Mouse (Mus musculus) liver, embryonic 16.5 days (tissue): ENCODE data around the gene Tcp10c. TPM values are rescaled to one million over a fixed set of nuclear protein-coding genes. Genes with fewer than 3 reads are reported as not detected.
"Not testable (repeated sequence)": the region's sequence is repeated elsewhere in the genome, so short reads cannot be mapped to it uniquely, and the experiment has no call there.

ENCODE experiments used
- ATAC-seq: fragments of 200-750 bp; cut with Nextera tagmentation; 2 replicates; pipeline ENCODE4 v1.8.0; 2017; ENCODE audit warnings: low read depth, mild to moderate bottlenecking, moderate number of reproducible peaks, moderate library complexity
- H3K27ac ChIP-seq: fragments of 300-500 bp; sonication (generic); 2 replicates; pipeline ENCODE4 v1.5.1; 2014; ENCODE audit warnings: mild to moderate bottlenecking, low read length
- H3K27me3 ChIP-seq: fragments of 300-500 bp; sonication (generic); 2 replicates; pipeline ENCODE4 v1.6.1; 2014; ENCODE audit warnings: low read depth, low read length, mixed read lengths; ENCODE audit not compliant: control insufficient read depth, insufficient read depth
- H3K36me3 ChIP-seq: fragments of 300-500 bp; sonication (generic); 2 replicates; pipeline ENCODE4 v1.6.1; 2014; ENCODE audit warnings: mild to moderate bottlenecking; ENCODE audit not compliant: control insufficient read depth, insufficient read depth
- H3K4me1 ChIP-seq: fragments of 300-500 bp; sonication (generic); 2 replicates; pipeline ENCODE4 v1.6.1; 2014; ENCODE audit warnings: low read depth, low read length, mixed read lengths; ENCODE audit not compliant: control insufficient read depth
- H3K4me2 ChIP-seq: fragments of 300-500 bp; sonication (generic); 2 replicates; pipeline ENCODE4 v1.6.1; 2014; ENCODE audit warnings: low read depth, low read length, mixed read lengths
- H3K4me3 ChIP-seq: fragments of 300-500 bp; sonication (generic); 2 replicates; pipeline ENCODE4 v1.5.1; 2014; ENCODE audit warnings: low read depth, mild to moderate bottlenecking, low read length
- H3K9ac ChIP-seq: fragments of 300-500 bp; sonication (generic); 2 replicates; pipeline ENCODE4 v1.6.1; 2014; ENCODE audit warnings: low read depth, low read length
- H3K9me3 ChIP-seq: fragments of 300-500 bp; sonication (generic); replicated peaks from 2 replicates; pipeline ENCODE4 v1.6.1; 2016; ENCODE audit warnings: low read length; ENCODE audit not compliant: control insufficient read depth
- WGBS: fragments of 180-500 bp; shearing (Covaris S2); extraction: QIAGEN DNeasy Blood & Tissue Kit; methylation state at CpG from one replicate; pipeline ENCODE4 v1.1.7; 2014; ENCODE audit not compliant: insufficient replicate concordance; 5-methylcytosine and 5-hydroxymethylcytosine counted together
- polyA plus RNA-seq: library from polyadenylated mRNA; unstranded; fragments of >200 nt; fragmentation: Nextera tagmentation; extraction: Ambion mirVana; gene quantifications from 2 replicates; pipeline ENCODE4 v1.2.1, GENCODE M21; 2015

Tcp10c gene
- polyA plus RNA-seq, 1 experiment from 2014 or later: not detected

- H3K36me3 ChIP-seq, H3K9ac ChIP-seq, H3K4me2 ChIP-seq, H3K4me1 ChIP-seq, H3K4me3 ChIP-seq, H3K27ac ChIP-seq, H3K9me3 ChIP-seq, H3K27me3 ChIP-seq: not testable (repeated sequence)
- 48% methylated on average over 3 of the region's 6 CpGs for WGBS
- 0 out of 2 replicates have a peak, but pooled peaks have one; percentile 19 for ATAC-seq
Measured at GRCm38 (mm10) chr17:13370746-13371145, 16.4 kb downstream of the Tcp10c start.

- H3K27ac ChIP-seq, ATAC-seq, H3K27me3 ChIP-seq, H3K9ac ChIP-seq, H3K9me3 ChIP-seq, H3K4me3 ChIP-seq, H3K36me3 ChIP-seq, H3K4me1 ChIP-seq, H3K4me2 ChIP-seq: not testable (repeated sequence)
- 59% methylated on average over 3 of the region's 3 CpGs for WGBS
Measured at GRCm38 (mm10) chr17:13378341-13378740, 24.0 kb downstream of the Tcp10c start.

GRCm38 (mm10) chr17:13379951-13380615 lies 25.7 kb downstream of the Tcp10c start:
- not testable (repeated sequence) for H3K9ac ChIP-seq, H3K4me1 ChIP-seq, H3K9me3 ChIP-seq, H3K36me3 ChIP-seq, ATAC-seq, H3K4me2 ChIP-seq, H3K27ac ChIP-seq, H3K4me3 ChIP-seq, H3K27me3 ChIP-seq
- 66% methylated on average over 5 of the region's 7 CpGs for WGBS

GRCm38 (mm10) chr17:13381286-13381685 lies 26.9 kb downstream of the Tcp10c start:
- 71% methylated on average over 2 of the region's 2 CpGs for WGBS

GRCm38 (mm10) chr17:13391020-13391419 lies 36.6 kb downstream of the Tcp10c start:
- not testable (repeated sequence) for H3K4me2 ChIP-seq, ATAC-seq, H3K27me3 ChIP-seq, H3K36me3 ChIP-seq, H3K9me3 ChIP-seq, H3K4me3 ChIP-seq, H3K4me1 ChIP-seq, H3K9ac ChIP-seq, H3K27ac ChIP-seq
- no CpG with 5 or more reads among the region's 4 CpGs for WGBS

More at GRCm38 (mm10) chr17:13381286-13381685, 26.9 kb downstream of the Tcp10c start:
- not testable (repeated sequence) for H3K9me3 ChIP-seq, H3K4me2 ChIP-seq, H3K9ac ChIP-seq, ATAC-seq, H3K27ac ChIP-seq, H3K4me3 ChIP-seq, H3K27me3 ChIP-seq, H3K4me1 ChIP-seq, H3K36me3 ChIP-seq

GRCm38 (mm10) chr17:13399961-13400360 lies 45.6 kb downstream of the Tcp10c start:
- not testable (repeated sequence) for H3K4me1 ChIP-seq, H3K27me3 ChIP-seq, H3K4me2 ChIP-seq, H3K9me3 ChIP-seq, H3K36me3 ChIP-seq, H3K4me3 ChIP-seq, ATAC-seq, H3K9ac ChIP-seq, H3K27ac ChIP-seq
- WGBS: 74% methylated on average over 4 of the region's 5 CpGs

- ATAC-seq: 0 out of 2 replicates have a peak, but pooled peaks have one; percentile 26
- H3K9me3 ChIP-seq, H3K27me3 ChIP-seq, H3K4me2 ChIP-seq, H3K4me3 ChIP-seq, H3K4me1 ChIP-seq, H3K27ac ChIP-seq, H3K36me3 ChIP-seq, H3K9ac ChIP-seq: not testable (repeated sequence)
Measured at GRCm38 (mm10) chr17:13402118-13402517, 47.7 kb downstream of the Tcp10c start.

GRCm38 (mm10) chr17:13403527-13404131 lies 49.3 kb downstream of the Tcp10c start:
- not testable (repeated sequence) for H3K9ac ChIP-seq, H3K27ac ChIP-seq, H3K4me3 ChIP-seq, H3K4me2 ChIP-seq, H3K9me3 ChIP-seq, H3K36me3 ChIP-seq, ATAC-seq, H3K4me1 ChIP-seq, H3K27me3 ChIP-seq
- 63% methylated on average over 5 of the region's 5 CpGs for WGBS

- ATAC-seq: not testable (repeated sequence)
Measured at GRCm38 (mm10) chr17:13406023-13406422, 51.7 kb downstream of the Tcp10c start.

More at GRCm38 (mm10) chr17:13406023-13406422, 51.7 kb downstream of the Tcp10c start:
- H3K27me3 ChIP-seq, H3K4me3 ChIP-seq, H3K9me3 ChIP-seq, H3K4me2 ChIP-seq, H3K4me1 ChIP-seq, H3K9ac ChIP-seq, H3K27ac ChIP-seq, H3K36me3 ChIP-seq: not testable (repeated sequence)
- WGBS: 55% methylated on average over 3 of the region's 3 CpGs
